In the genomic region with DNA sequence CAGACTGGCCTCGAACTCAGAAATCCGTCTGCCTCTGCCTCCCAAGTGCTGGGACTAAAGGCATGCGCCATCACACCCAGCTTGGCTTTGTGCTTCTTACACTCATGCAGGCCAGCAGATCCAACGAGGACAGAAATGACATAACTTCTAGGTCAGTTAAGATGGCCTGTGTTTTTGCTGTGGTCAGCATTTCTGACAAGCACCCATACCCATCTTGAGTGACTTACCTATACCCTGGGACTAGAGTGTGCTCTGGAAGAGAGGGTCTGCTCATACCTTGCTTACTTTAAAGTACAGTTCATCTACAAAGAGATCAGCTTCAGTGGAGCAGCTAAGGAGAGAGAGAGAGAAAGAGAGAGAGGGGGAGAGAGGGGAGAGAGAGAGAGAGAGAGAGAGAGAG, we compare ENCODE assay signal across 16 mouse cellular contexts. TPM values are rescaled to one million over a fixed set of nuclear protein-coding genes. Genes with fewer than 3 reads are reported as not detected.
"Had no signal": no experiment of that assay in that cellular context is flagged by ENCODE, and none has a peak within 500 bp of the region (broad histone marks: within the 10 kb centered on the region; RNA-seq: fewer than 3 reads in every experiment).

No protein-coding gene starts in this region.

- H3K9ac ChIP-seq: liver, embryonic 13.5 days; midbrain, embryonic 13.5 days; neural tube, embryonic 15.5 days; stomach, embryonic 15.5 days had no signal

- H3K4me3 ChIP-seq: left cerebral cortex, adult 2 months; liver, embryonic 13.5 days; midbrain, embryonic 13.5 days; neural tube, embryonic 12.5 days; neural tube, embryonic 15.5 days; stomach, embryonic 15.5 days had no signal

- DNase-seq: kidney, postnatal 25 days; layer of hippocampus, postnatal 36 days; liver, embryonic 13.5 days; lung, adult 2 months; lung, postnatal 14 days; lung, postnatal 4 days; right cerebral cortex, adult 18-20 months; right cerebral cortex, postnatal 25 days; spleen, adult 18-20 months; thymus, postnatal 25 days had no signal

- H3K27ac ChIP-seq: left cerebral cortex, adult 2 months; liver, embryonic 13.5 days; midbrain, embryonic 13.5 days; neural tube, embryonic 12.5 days; neural tube, embryonic 15.5 days; stomach, embryonic 15.5 days had no signal

- H3K9me3 ChIP-seq: liver, embryonic 13.5 days; midbrain, embryonic 13.5 days; neural tube, embryonic 12.5 days; neural tube, embryonic 15.5 days; stomach, embryonic 15.5 days had no signal

- H3K27me3 ChIP-seq: neural tube, embryonic 12.5 days had no signal

- H3K36me3 ChIP-seq: liver, embryonic 13.5 days; midbrain, embryonic 13.5 days; neural tube, embryonic 12.5 days; neural tube, embryonic 15.5 days; stomach, embryonic 15.5 days had no signal

RNA-seq across cellular contexts. Expression of gene Slc4a5, which starts 13.7 kb away (rescaled TPM):
- total RNA-seq: megakaryocyte-erythroid progenitor cell, adult 5-6 weeks had no signal
